Mouse (Mus musculus): ENCODE data around the gene Prf1.

The Prf1 gene

GRCm38 (mm10) chr10:61340247-61340646, 42.6 kb downstream of the Prf1 start:
- no peak for DNase-seq (ENCODE audit: low read depth)

- no peak for DNase-seq (ENCODE audit: low read depth)
These were observed 43.4 kb downstream of the Prf1 start for GRCm38 (mm10) chr10:61341045-61341444.

- peak; percentile 47 for DNase-seq (ENCODE audit: low read depth)
These were observed 43.9 kb downstream of the Prf1 start for GRCm38 (mm10) chr10:61341557-61341956.

- no peak for DNase-seq (ENCODE audit: low read depth)
These were observed 45.1 kb downstream of the Prf1 start for GRCm38 (mm10) chr10:61342750-61343149.

GRCm38 (mm10) chr10:61343950-61344349, 46.3 kb downstream of the Prf1 start:
- peak; percentile 47 for DNase-seq (ENCODE audit: low read depth)

GRCm38 (mm10) chr10:61345179-61345578, 47.5 kb downstream of the Prf1 start:
- no peak for DNase-seq (ENCODE audit: low read depth)

- no peak for DNase-seq (ENCODE audit: low read depth)
These were observed 48.7 kb downstream of the Prf1 start for GRCm38 (mm10) chr10:61346374-61346773.

- no peak for DNase-seq (ENCODE audit: low read depth)
These were observed 53.6 kb downstream of the Prf1 start for GRCm38 (mm10) chr10:61351216-61351615.
